Comparison of ENCODE assay signal across 8 mouse cellular contexts in genomic region chr9:106160426-106160825, GRCm38 (mm10). TPM values are rescaled to one million over a fixed set of nuclear protein-coding genes. Genes with fewer than 3 reads are reported as not detected.
A peak's percentile ranks its signal among the peaks of the same experiment; 100 is the strongest.
DNase-seq lines count a peak whose midpoint lies in the region; ATAC-seq and TF ChIP-seq lines count a peak whose summit lies in the region.

No protein-coding gene starts in this region.

- peak overlapping the region; percentile 73 for H3K9ac ChIP-seq in embryonic facial prominence, embryonic 11.5 days (replicated peaks; ENCODE audit: low read length)
- peak overlapping the region; percentile 71 for H3K9ac ChIP-seq in intestine, embryonic 14.5 days (ENCODE audit: low read length)
- H3K9ac ChIP-seq in midbrain, postnatal 0 days (replicated peaks; ENCODE audit: low read length, poor library complexity, severe bottlenecking), result peak overlapping the region; percentile 66; the same call in 1 of the 2 replicates

- H3K4me3 ChIP-seq in layer of hippocampus, adult 2 months, result peak overlapping the region; percentile 62
- peak overlapping the region; percentile 55 for H3K4me3 ChIP-seq in embryonic facial prominence, embryonic 11.5 days (ENCODE audit: low read depth, low read length)
- peak overlapping the region; percentile 55 for H3K4me3 ChIP-seq in intestine, embryonic 14.5 days (ENCODE audit: low read depth, low read length)
- peak overlapping the region; percentile 45 for H3K4me3 ChIP-seq in midbrain, postnatal 0 days (ENCODE audit: low read depth, low read length)

- no peaks in the 10 kb centered on the region for H3K27me3 ChIP-seq in embryonic facial prominence, embryonic 11.5 days (ENCODE audit: control insufficient read depth, insufficient read depth, low read length)
- no peaks in the 10 kb centered on the region for H3K27me3 ChIP-seq in intestine, embryonic 14.5 days (replicated peaks; ENCODE audit: control insufficient read depth, insufficient read depth, low read length)
- H3K27me3 ChIP-seq in midbrain, postnatal 0 days (ENCODE audit: insufficient read depth, low read length), result no peaks in the 10 kb centered on the region

- H3K4me2 ChIP-seq in embryonic facial prominence, embryonic 11.5 days (ENCODE audit: low read depth, low read length), result peak overlapping the region; percentile 53
- H3K4me2 ChIP-seq in intestine, embryonic 14.5 days (ENCODE audit: low read length), result peak overlapping the region; percentile 73
- H3K4me2 ChIP-seq in midbrain, postnatal 0 days (ENCODE audit: low read depth, low read length, poor library complexity, severe bottlenecking), result peak overlapping the region; percentile 50

- no peak for ATAC-seq in embryonic facial prominence, embryonic 11.5 days (replicated peaks; ENCODE audit: insufficient number of reproducible peaks, low FRiP score, low TSS enrichment, low read depth)
- ATAC-seq in intestine, embryonic 14.5 days (replicated peaks; ENCODE audit: low FRiP score, low TSS enrichment, low read depth), result no peak
- ATAC-seq in midbrain, postnatal 0 days (ENCODE audit: low FRiP score), result no peak
- no peak for ATAC-seq in activated CD4-positive, CD25-positive, alpha-beta regulatory T cell, adult 4 months

- no peaks in the 10 kb centered on the region for H3K9me3 ChIP-seq in embryonic facial prominence, embryonic 11.5 days (replicated peaks; ENCODE audit: control insufficient read depth, low read length)
- no peaks in the 10 kb centered on the region for H3K9me3 ChIP-seq in intestine, embryonic 14.5 days (ENCODE audit: control insufficient read depth, low read length)
- no peaks in the 10 kb centered on the region for H3K9me3 ChIP-seq in midbrain, postnatal 0 days (ENCODE audit: low read length)

- no peak for TF ChIP-seq CTCF in layer of hippocampus, adult 2 months (conservative IDR thresholded peaks at IDR 0.05)
- TF ChIP-seq CTCF in midbrain, postnatal 0 days (IDR thresholded peaks at IDR 0.05), result no peak

- no peaks in the 10 kb centered on the region for H3K36me3 ChIP-seq in embryonic facial prominence, embryonic 11.5 days (replicated peaks; ENCODE audit: control insufficient read depth, insufficient read depth, low read depth, low read length)
- H3K36me3 ChIP-seq in intestine, embryonic 14.5 days (ENCODE audit: control insufficient read depth, insufficient read depth, low read length), result no peaks in the 10 kb centered on the region
- no peaks in the 10 kb centered on the region for H3K36me3 ChIP-seq in midbrain, postnatal 0 days (ENCODE audit: insufficient read depth, low read length)

- peak overlapping the region; percentile 100 for H3K27ac ChIP-seq in layer of hippocampus, adult 2 months
- H3K27ac ChIP-seq in embryonic facial prominence, embryonic 11.5 days (replicated peaks; ENCODE audit: low read depth, low read length), result peak overlapping the region; percentile 80; the same call in 1 of the 2 replicates
- H3K27ac ChIP-seq in intestine, embryonic 14.5 days (ENCODE audit: low read depth), result peak overlapping the region; percentile 96
- H3K27ac ChIP-seq in midbrain, postnatal 0 days (ENCODE audit: low read depth, low read length), result peak overlapping the region; percentile 95

- no peak for DNase-seq in layer of hippocampus, adult 2 months (ENCODE audit: low spot score in 2 of 2)
- DNase-seq in layer of hippocampus, postnatal 10 days (ENCODE audit: low spot score in 2 of 2), result no peak
- DNase-seq in embryonic facial prominence, embryonic 11.5 days (ENCODE audit: low spot score), result no peak
- no peak for DNase-seq in intestine, embryonic 14.5 days (ENCODE audit: low spot score)
- DNase-seq in midbrain, postnatal 0 days (ENCODE audit: low spot score), result no peak
- no peak for DNase-seq in adrenal gland, adult 18-20 months (ENCODE audit: low spot score in 2 of 2)
- no peak for DNase-seq in kidney, postnatal 36 days

- no peaks in the 10 kb centered on the region; the same call in 1 of the 2 replicates for H3K4me1 ChIP-seq in embryonic facial prominence, embryonic 11.5 days (ENCODE audit: control insufficient read depth, insufficient read depth, low read length)
- no peaks in the 10 kb centered on the region; the same call in 1 of the 2 replicates for H3K4me1 ChIP-seq in intestine, embryonic 14.5 days (replicated peaks; ENCODE audit: control insufficient read depth, insufficient read depth, low read length)
- no peaks in the 10 kb centered on the region; the same call in 1 of the 2 replicates for H3K4me1 ChIP-seq in midbrain, postnatal 0 days (ENCODE audit: insufficient read depth, low read length)

- 46% methylated on average over 5 of the region's 5 CpGs for WGBS in embryonic facial prominence, embryonic 11.5 days
- 46% methylated on average over 5 of the region's 5 CpGs for WGBS in intestine, embryonic 14.5 days
- 45% methylated on average over 5 of the region's 5 CpGs for WGBS in midbrain, postnatal 0 days

RNA-seq across cellular contexts. Expression of gene Glyctk, which starts 2.5 kb away (rescaled TPM):
- 1 to 10 TPM; 4.2 TPM for total RNA-seq in layer of hippocampus, adult 2 months (2021)
- total RNA-seq in layer of hippocampus, postnatal 10 days (2021), result 1 to 10 TPM; 4.5 to 6.0 TPM
- 2.2 and 2.3 TPM in 2 replicates for polyA plus RNA-seq in embryonic facial prominence, embryonic 11.5 days (2014; fragmentation: Nextera tagmentation; extraction: Ambion mirVana)
- 1.7 TPM in 2 replicates for polyA plus RNA-seq in intestine, embryonic 14.5 days (2014; fragmentation: Nextera tagmentation; extraction: Ambion mirVana)
- 0.66 and 0.94 TPM in 2 replicates for total RNA-seq in midbrain, postnatal 0 days (2014; rRNA removed)
- 0.75 and 0.90 TPM in 2 replicates for polyA plus RNA-seq in midbrain, postnatal 0 days (2015; fragmentation: Nextera tagmentation; extraction: Ambion mirVana)
- total RNA-seq in adrenal gland, adult 18-20 months (2021), result 1 to 10 TPM; 1.9 to 2.7 TPM
- 1 to 10 TPM; 2.9 to 3.3 TPM for polyA plus RNA-seq in activated CD4-positive, CD25-positive, alpha-beta regulatory T cell, adult 4 months (2017; shearing (Covaris generic))

RNA-seq across cellular contexts. Expression of gene Wdr82, which starts 10.3 kb away (rescaled TPM):
- total RNA-seq in layer of hippocampus, adult 2 months (2021), result 100 to 1,000 TPM; 134 TPM
- total RNA-seq in layer of hippocampus, postnatal 10 days (2021), result 100 to 1,000 TPM; 156 to 164 TPM
- polyA plus RNA-seq in embryonic facial prominence, embryonic 11.5 days (2014; fragmentation: Nextera tagmentation; extraction: Ambion mirVana), result 32.9 and 33.0 TPM in 2 replicates
- 22.9 and 23.8 TPM in 2 replicates for polyA plus RNA-seq in intestine, embryonic 14.5 days (2014; fragmentation: Nextera tagmentation; extraction: Ambion mirVana)
- 245 and 261 TPM in 2 replicates for total RNA-seq in midbrain, postnatal 0 days (2014; rRNA removed)
- 30.6 and 31.7 TPM in 2 replicates for polyA plus RNA-seq in midbrain, postnatal 0 days (2015; fragmentation: Nextera tagmentation; extraction: Ambion mirVana)
- 10 to 100 TPM; 73.7 to 81.6 TPM for total RNA-seq in adrenal gland, adult 18-20 months (2021)
- 10 to 100 TPM; 45.7 to 46.3 TPM for polyA plus RNA-seq in activated CD4-positive, CD25-positive, alpha-beta regulatory T cell, adult 4 months (2017; shearing (Covaris generic))

RNA-seq across cellular contexts. Expression of gene Ppm1m, which starts 39.1 kb away (rescaled TPM):
- 10 to 100 TPM; 19.4 to 21.8 TPM for total RNA-seq in layer of hippocampus, adult 2 months (2021)
- 10 to 100 TPM; 12.8 to 18.8 TPM for total RNA-seq in layer of hippocampus, postnatal 10 days (2021)
- 25.8 and 29.1 TPM in 2 replicates for polyA plus RNA-seq in embryonic facial prominence, embryonic 11.5 days (2014; fragmentation: Nextera tagmentation; extraction: Ambion mirVana)
- polyA plus RNA-seq in intestine, embryonic 14.5 days (2014; fragmentation: Nextera tagmentation; extraction: Ambion mirVana), result 31.2 and 33.6 TPM in 2 replicates
- 16.2 and 27.7 TPM in 2 replicates for total RNA-seq in midbrain, postnatal 0 days (2014; rRNA removed)
- polyA plus RNA-seq in midbrain, postnatal 0 days (2015; fragmentation: Nextera tagmentation; extraction: Ambion mirVana), result 18.5 and 21.3 TPM in 2 replicates
- total RNA-seq in adrenal gland, adult 18-20 months (2021), result 100 to 1,000 TPM; 105 to 110 TPM
- 10 to 100 TPM; 13.6 to 14.2 TPM for polyA plus RNA-seq in activated CD4-positive, CD25-positive, alpha-beta regulatory T cell, adult 4 months (2017; shearing (Covaris generic))

RNA-seq across cellular contexts. Expression of gene Twf2, which starts 42.5 kb away (rescaled TPM):
- total RNA-seq in layer of hippocampus, adult 2 months (2021), result 10 to 100 TPM; 52.4 to 58.9 TPM
- total RNA-seq in layer of hippocampus, postnatal 10 days (2021), result 10 to 100 TPM; 40.8 to 41.3 TPM
- 66.5 and 75.5 TPM in 2 replicates for polyA plus RNA-seq in embryonic facial prominence, embryonic 11.5 days (2014; fragmentation: Nextera tagmentation; extraction: Ambion mirVana)
- 56.4 and 59.5 TPM in 2 replicates for polyA plus RNA-seq in intestine, embryonic 14.5 days (2014; fragmentation: Nextera tagmentation; extraction: Ambion mirVana)
- 60.1 and 78.3 TPM in 2 replicates for total RNA-seq in midbrain, postnatal 0 days (2014; rRNA removed)
- 41.6 and 47.4 TPM in 2 replicates for polyA plus RNA-seq in midbrain, postnatal 0 days (2015; fragmentation: Nextera tagmentation; extraction: Ambion mirVana)
- 10 to 100 TPM; 41.1 to 78.7 TPM for total RNA-seq in adrenal gland, adult 18-20 months (2021)
- 100 to 1,000 TPM; 144 to 147 TPM for polyA plus RNA-seq in activated CD4-positive, CD25-positive, alpha-beta regulatory T cell, adult 4 months (2017; shearing (Covaris generic))
